Mouse (Mus musculus) liver, embryonic 11.5 days (tissue): ENCODE measurements around the gene Pigr. TPM values are rescaled to one million over a fixed set of nuclear protein-coding genes. Genes with fewer than 3 reads are reported as not detected.

Experiments used
- ATAC-seq: fragments of 200-750 bp; cut with Nextera tagmentation; replicated peaks from 2 replicates; pipeline ENCODE4 v1.8.0; 2017; ENCODE audit warnings: moderate number of reproducible peaks, mild to moderate bottlenecking, moderate TSS enrichment, moderate library complexity; ENCODE audit not compliant: low FRiP score
- DNase-seq: peaks from one replicate; pipeline ENCODE4 v3.0.0-alpha.2; 2017; ENCODE audit warnings: low spot score
- H3K27ac ChIP-seq: fragments of 300-500 bp; sonication (generic); 2 replicates; pipeline ENCODE4 v1.5.1; 2014; ENCODE audit warnings: mild to moderate bottlenecking, low read depth, low read length, control low read depth
- H3K27me3 ChIP-seq: fragments of 300-500 bp; sonication (generic); replicated peaks from 2 replicates; pipeline ENCODE4 v1.6.1; 2014; ENCODE audit warnings: low read length, mixed read lengths; ENCODE audit not compliant: control insufficient read depth, insufficient read depth
- H3K36me3 ChIP-seq: fragments of 300-500 bp; sonication (generic); 2 replicates; pipeline ENCODE4 v1.6.1; 2014; ENCODE audit warnings: mild to moderate bottlenecking, low read length, moderate library complexity, mixed read lengths; ENCODE audit not compliant: control insufficient read depth, insufficient read depth
- H3K4me1 ChIP-seq: fragments of 300-500 bp; sonication (generic); replicated peaks from 2 replicates; pipeline ENCODE4 v1.6.1; 2014; ENCODE audit warnings: low read length, mixed read lengths; ENCODE audit not compliant: control insufficient read depth, insufficient read depth
- H3K4me2 ChIP-seq: fragments of 300-500 bp; sonication (generic); 2 replicates; pipeline ENCODE4 v1.6.1; 2014; ENCODE audit warnings: mild to moderate bottlenecking, control low read depth, moderate library complexity
- H3K4me3 ChIP-seq: fragments of 300-500 bp; sonication (generic); 2 replicates; pipeline ENCODE4 v1.5.1; 2014; ENCODE audit warnings: low read depth, low read length, control low read depth
- H3K9ac ChIP-seq: fragments of 300-500 bp; sonication (generic); 2 replicates; pipeline ENCODE4 v1.6.1; 2014; ENCODE audit warnings: low read depth, low read length, control low read depth
- H3K9me3 ChIP-seq: fragments of 300-500 bp; sonication (generic); 2 replicates; pipeline ENCODE4 v1.6.1; 2016; ENCODE audit warnings: low read length, inconsistent platforms, mixed read lengths; ENCODE audit not compliant: control insufficient read depth
- WGBS: fragments of 180-500 bp; shearing (Covaris S2); extraction: QIAGEN DNeasy Blood & Tissue Kit; methylation state at CpG from one replicate; pipeline ENCODE4 v1.1.7; 2014; 5-methylcytosine and 5-hydroxymethylcytosine counted together
- polyA plus RNA-seq: library from polyadenylated mRNA; unstranded; fragments of >200 nt; fragmentation: Nextera tagmentation; extraction: Ambion mirVana; gene quantifications from 2 replicates; pipeline ENCODE4 v1.2.1, GENCODE M21; 2014

Gene Pigr
- polyA plus RNA-seq, 1 experiment from 2014 or later: 0.25 TPM

- DNase-seq (no peak), ATAC-seq (no peak)
- no peaks in the 10 kb centered on the region for H3K4me1 ChIP-seq
- WGBS: 63% methylated on average over 4 of the region's 4 CpGs
- H3K27ac ChIP-seq: no peak overlapping the region
- no peaks in the 10 kb centered on the region for H3K9me3 ChIP-seq
- no peak overlapping the region for H3K9ac ChIP-seq
- no peak overlapping the region for H3K4me3 ChIP-seq
- no peaks in the 10 kb centered on the region for H3K36me3 ChIP-seq
- no peak overlapping the region for H3K4me2 ChIP-seq
- no peaks in the 10 kb centered on the region for H3K27me3 ChIP-seq
Measured at GRCm38 (mm10) chr1:130864238-130864637, 37.8 kb downstream of the Pigr start.

- no peak overlapping the region for H3K4me2 ChIP-seq
- H3K4me1 ChIP-seq: no peaks in the 10 kb centered on the region
- H3K36me3 ChIP-seq: no peaks in the 10 kb centered on the region
- no peaks in the 10 kb centered on the region for H3K27me3 ChIP-seq
- H3K9me3 ChIP-seq: no peaks in the 10 kb centered on the region
- DNase-seq (no peak), ATAC-seq (no peak)
- H3K4me3 ChIP-seq: no peak overlapping the region
- H3K27ac ChIP-seq: no peak overlapping the region
- no peak overlapping the region for H3K9ac ChIP-seq
- WGBS: 84% methylated on average over 5 of the region's 5 CpGs
Measured at GRCm38 (mm10) chr1:130864741-130865140, 38.3 kb downstream of the Pigr start.

- 77% methylated on average over 7 of the region's 7 CpGs for WGBS
- no peak within 1 kb of the TSS for H3K9ac ChIP-seq
- no peaks in the 10 kb centered on the region for H3K27me3 ChIP-seq
- H3K36me3 ChIP-seq: no peaks in the 10 kb centered on the region
- no peaks in the 10 kb centered on the region for H3K4me1 ChIP-seq
- H3K4me2 ChIP-seq: no peak within 1 kb of the TSS
- no peak within 1 kb of the TSS for H3K27ac ChIP-seq
- no peak for ATAC-seq
- H3K9me3 ChIP-seq: no peaks in the 10 kb centered on the region
- no peak within 1 kb of the TSS for H3K4me3 ChIP-seq
- DNase-seq: no peak
Measured at GRCm38 (mm10) chr1:130865541-130866221, 39.2 kb downstream of the Pigr start, which contains the start of gene Fcmr. Gene Fcmr, plus strand, starts transcription at chr1:130865669.

GRCm38 (mm10) chr1:130872912-130873311, 46.4 kb downstream of the Pigr start:
- WGBS: 50% methylated on average over 2 of the region's 2 CpGs
- H3K36me3 ChIP-seq: no peaks in the 10 kb centered on the region
- ATAC-seq (no peak), DNase-seq (no peak)
- no peaks in the 10 kb centered on the region for H3K9me3 ChIP-seq
- no peaks in the 10 kb centered on the region for H3K4me1 ChIP-seq
- no peak overlapping the region for H3K4me2 ChIP-seq
- no peak overlapping the region for H3K4me3 ChIP-seq
- H3K27me3 ChIP-seq: peaks cover 8% of the 10 kb centered on the region
- no peak overlapping the region for H3K27ac ChIP-seq
- no peak overlapping the region for H3K9ac ChIP-seq

- Histone ChIP-seq H3K27ac (no peak overlapping the region), H3K27me3 (peaks cover 27% of the 10 kb centered on the region), H3K9me3 (no peaks in the 10 kb centered on the region), H3K4me2 (no peak overlapping the region), H3K9ac (no peak overlapping the region), H3K4me3 (no peak overlapping the region), H3K4me1 (no peaks in the 10 kb centered on the region), H3K36me3 (no peaks in the 10 kb centered on the region)
- 35% methylated on average over 3 of the region's 3 CpGs for WGBS
- ATAC-seq (no peak; the same call in 1 of the 2 replicates), DNase-seq (no peak)
Measured at GRCm38 (mm10) chr1:130875139-130875538, 48.7 kb downstream of the Pigr start.

DNA sequence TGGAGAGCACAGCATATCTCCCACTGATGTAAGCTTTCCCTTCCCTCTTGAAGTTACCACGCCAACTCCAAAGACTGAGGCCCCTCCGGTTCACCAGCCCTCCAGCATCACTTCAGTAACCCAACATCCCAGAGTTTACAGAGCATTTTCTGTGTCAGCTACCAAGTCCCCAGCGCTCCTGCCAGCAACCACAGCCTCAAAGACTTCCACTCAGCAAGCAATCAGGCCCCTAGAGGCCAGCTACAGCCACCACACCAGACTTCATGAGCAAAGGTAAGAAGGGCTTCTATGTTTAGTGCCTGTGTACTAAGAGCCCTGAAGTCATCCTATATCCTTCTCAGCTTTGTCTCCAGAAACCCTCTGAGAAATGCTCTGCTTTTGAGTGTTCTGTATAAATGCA, 49.4 kb downstream of the Pigr start:
- Histone ChIP-seq H3K9ac (no peak overlapping the region), H3K4me2 (no peak overlapping the region), H3K36me3 (no peaks in the 10 kb centered on the region), H3K4me3 (no peak overlapping the region), H3K27ac (no peak overlapping the region), H3K4me1 (no peaks in the 10 kb centered on the region), H3K9me3 (no peaks in the 10 kb centered on the region), H3K27me3 (peaks cover 28% of the 10 kb centered on the region)
- 49% methylated on average over 3 of the region's 3 CpGs for WGBS
- DNase-seq (no peak), ATAC-seq (no peak)

DNA sequence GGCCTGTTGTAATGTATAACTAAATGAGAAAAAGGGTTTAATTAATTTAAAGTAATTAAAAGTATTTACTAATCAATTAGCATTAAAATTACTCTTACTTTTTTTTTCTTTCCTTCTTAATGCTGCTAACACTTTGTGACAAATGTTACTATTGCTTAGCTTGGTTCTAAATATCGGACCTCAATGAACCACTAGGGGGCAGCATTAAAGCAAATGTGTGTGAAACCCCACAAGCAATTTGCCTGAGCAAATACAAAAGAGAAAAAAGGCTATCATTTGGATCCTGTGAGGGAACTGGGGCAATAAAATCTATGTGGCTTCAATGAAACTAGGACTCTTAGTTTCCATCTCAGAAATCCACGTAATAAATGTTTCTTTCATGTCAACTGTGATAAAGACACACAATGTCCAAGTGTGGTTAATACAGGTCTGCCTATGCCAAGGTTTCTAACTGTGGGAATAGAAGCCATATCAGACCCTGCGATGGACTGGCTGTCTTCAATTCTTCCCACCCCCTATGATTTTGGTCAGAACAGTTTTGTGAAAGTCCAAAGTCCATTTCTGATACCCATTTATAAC, 50.5 kb downstream of the Pigr start:
- 22% methylated on average over 3 of the region's 3 CpGs for WGBS
- no peak for DNase-seq
- H3K9ac ChIP-seq: no peak overlapping the region
- ATAC-seq: no peak
- no peak overlapping the region for H3K4me2 ChIP-seq
- no peak overlapping the region for H3K4me3 ChIP-seq
- no peaks in the 10 kb centered on the region for H3K36me3 ChIP-seq
- no peak overlapping the region for H3K27ac ChIP-seq
- no peaks in the 10 kb centered on the region for H3K4me1 ChIP-seq
- H3K9me3 ChIP-seq: no peaks in the 10 kb centered on the region
- H3K27me3 ChIP-seq: peaks cover 28% of the 10 kb centered on the region

- no peaks in the 10 kb centered on the region for H3K4me1 ChIP-seq
- no peak overlapping the region for H3K9ac ChIP-seq
- peaks cover 28% of the 10 kb centered on the region for H3K27me3 ChIP-seq
- no peaks in the 10 kb centered on the region for H3K36me3 ChIP-seq
- peak; percentile 40 for DNase-seq
- peak overlapping the region; percentile 71 for H3K4me2 ChIP-seq
- H3K27ac ChIP-seq: no peak overlapping the region
- peak overlapping the region; percentile 40 for H3K4me3 ChIP-seq
- no peaks in the 10 kb centered on the region for H3K9me3 ChIP-seq
- no peak for ATAC-seq
- WGBS: 4% methylated on average over 43 of the region's 43 CpGs
Measured at GRCm38 (mm10) chr1:130877889-130878614, 51.6 kb downstream of the Pigr start.
